Mouse (Mus musculus) cerebellum, postnatal 25 days (tissue): ENCODE results near the gene Frrs1l.

Source experiments
- DNase-seq, 2 experiments: peaks; one replicate each; pipeline ENCODE4 v3.0.0; 2021; ENCODE audit warnings: mixed read lengths in 2 of 2

Gene Frrs1l

GRCm38 (mm10) chr4:56965586-56966179 lies 24.5 kb downstream of the Frrs1l start:
- DNase-seq: peak in 1 of 2 experiments; percentile 44

GRCm38 (mm10) chr4:56963687-56964086 lies 26.5 kb downstream of the Frrs1l start:
- peak; percentile 67 to 75 for DNase-seq

GRCm38 (mm10) chr4:56961320-56961925 lies 28.8 kb downstream of the Frrs1l start:
- DNase-seq: no peak

DNA sequence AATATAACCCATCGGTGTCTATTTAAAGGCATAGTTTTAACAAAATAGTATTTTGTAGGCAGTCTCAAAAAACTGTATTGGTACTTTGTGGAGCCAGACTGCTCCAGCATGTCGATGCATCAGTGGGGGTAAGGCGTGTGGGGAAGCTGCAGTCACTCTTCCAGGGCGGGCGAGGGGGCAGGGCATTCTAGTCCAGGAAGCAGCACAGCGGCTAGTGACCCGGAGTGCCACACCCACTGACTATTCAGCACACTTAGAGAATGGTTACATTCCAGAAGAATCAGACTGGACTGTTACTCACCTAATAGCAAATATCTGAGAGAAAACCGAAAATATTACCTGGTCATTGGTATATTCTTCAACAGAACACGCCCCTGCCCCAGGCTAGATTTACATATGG lies 32.7 kb downstream of the Frrs1l start:
- DNase-seq: no peak

GRCm38 (mm10) chr4:56953235-56953634 lies 37.0 kb downstream of the Frrs1l start:
- DNase-seq: no peak

DNA sequence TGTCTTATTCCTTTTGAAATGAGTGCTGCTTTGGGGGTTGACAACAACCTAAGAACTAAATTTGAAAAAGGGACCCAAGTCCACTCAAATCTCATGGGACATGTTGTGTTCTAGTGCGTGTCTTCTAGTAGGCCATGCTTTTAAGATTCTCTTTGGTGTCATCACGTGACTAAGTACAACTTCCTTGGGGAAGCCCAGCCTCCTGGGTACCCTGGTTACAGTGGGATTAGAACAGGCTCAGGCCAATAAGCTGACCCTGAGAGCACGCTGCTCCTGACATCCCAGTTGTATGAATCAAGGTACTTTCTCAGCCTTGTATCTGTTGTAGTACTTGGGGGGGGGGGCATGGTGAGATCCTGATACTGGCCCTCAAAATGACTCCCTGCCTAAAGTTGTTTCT lies 38.5 kb downstream of the Frrs1l start:
- DNase-seq: no peak

DNA sequence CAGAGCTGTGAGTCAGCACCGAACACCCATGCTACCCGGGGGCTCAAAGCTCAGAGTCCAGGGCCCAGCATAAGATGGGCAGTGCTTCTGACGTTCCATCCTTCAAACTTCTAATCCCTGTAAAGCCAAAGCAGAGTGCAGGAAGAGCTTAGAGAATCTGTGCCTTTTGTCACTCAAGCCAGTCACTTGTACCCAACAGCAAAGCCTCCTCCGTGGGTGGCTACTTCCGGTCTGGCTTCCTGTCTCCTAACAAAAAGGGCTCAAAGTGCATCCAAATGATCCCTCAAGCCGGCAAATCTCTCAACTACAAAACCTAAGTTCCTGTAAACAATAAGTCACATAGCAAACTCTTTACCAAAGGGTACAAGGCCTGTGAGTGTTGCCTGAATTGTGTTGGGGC lies 40.7 kb downstream of the Frrs1l start:
- DNase-seq: no peak

GRCm38 (mm10) chr4:56946641-56947640 lies 43.2 kb downstream of the Frrs1l start, which contains the start of gene Tmem245:
Gene Tmem245 (minus strand): TSS chr4:56947437.
- peak; percentile 94 to 97 for DNase-seq

GRCm38 (mm10) chr4:56946180-56946579 lies 44.0 kb downstream of the Frrs1l start:
- DNase-seq: no peak

- DNase-seq: peak in 1 of 2 experiments; percentile 20
Observed at GRCm38 (mm10) chr4:56944286-56944685, 45.9 kb downstream of the Frrs1l start.

DNA sequence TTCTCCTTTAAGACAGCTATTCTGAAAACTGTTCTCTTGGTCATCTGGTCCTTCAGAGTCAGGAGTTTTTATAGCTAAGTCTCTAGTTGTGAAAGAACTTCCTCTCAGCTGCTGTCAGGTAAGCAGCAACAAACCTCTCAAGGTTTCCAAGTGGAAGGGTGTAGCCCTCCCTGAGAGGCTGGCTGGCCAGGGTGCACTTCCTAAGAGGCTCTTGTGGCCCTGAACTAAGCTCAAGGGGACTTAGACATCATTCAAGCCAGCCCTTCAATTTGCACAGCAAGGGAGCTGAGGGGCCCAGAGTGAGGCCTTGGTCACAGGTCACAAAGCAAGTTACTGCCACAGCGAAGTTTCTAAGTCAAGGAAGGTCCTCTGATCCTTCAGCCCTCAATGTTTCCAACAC lies 46.9 kb downstream of the Frrs1l start:
- no peak for DNase-seq

DNA sequence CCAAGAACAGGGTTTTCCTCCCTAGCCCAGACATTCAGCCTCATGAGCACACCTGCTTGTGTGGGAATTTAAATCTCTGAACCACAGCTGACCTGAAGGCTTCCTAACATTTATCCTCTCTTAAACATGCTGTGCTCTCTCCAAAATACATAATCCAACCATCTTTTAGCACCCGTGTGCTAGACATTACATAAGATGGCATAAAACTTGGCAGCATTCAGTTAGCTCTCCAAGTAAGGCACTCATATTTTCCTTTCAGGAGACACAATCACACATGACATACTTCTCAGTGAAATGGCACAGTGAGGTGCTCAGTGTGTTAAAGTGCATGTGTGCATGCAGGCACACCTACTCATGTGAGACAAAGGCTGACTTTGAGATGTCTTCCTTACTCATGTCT lies 47.6 kb downstream of the Frrs1l start:
- DNase-seq: no peak

DNA sequence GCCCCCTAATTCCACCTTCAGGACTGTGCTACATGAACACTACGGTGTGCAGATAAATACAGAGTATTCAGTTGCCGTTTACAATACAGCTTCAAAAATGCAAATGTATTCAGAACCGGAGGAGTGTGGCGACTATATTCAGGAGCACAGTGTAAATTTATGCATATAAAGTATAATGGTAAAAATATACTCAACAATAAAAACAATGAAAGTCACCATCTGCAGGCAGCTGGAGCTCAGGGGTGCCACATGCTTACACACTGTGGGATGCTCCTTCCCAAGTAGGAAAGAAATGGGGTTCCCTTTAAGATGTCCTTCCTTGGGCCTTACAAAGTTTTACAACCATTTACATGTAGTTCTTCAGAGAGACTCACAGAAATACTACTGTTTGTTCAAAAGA lies 48.7 kb downstream of the Frrs1l start:
- no peak for DNase-seq

DNA sequence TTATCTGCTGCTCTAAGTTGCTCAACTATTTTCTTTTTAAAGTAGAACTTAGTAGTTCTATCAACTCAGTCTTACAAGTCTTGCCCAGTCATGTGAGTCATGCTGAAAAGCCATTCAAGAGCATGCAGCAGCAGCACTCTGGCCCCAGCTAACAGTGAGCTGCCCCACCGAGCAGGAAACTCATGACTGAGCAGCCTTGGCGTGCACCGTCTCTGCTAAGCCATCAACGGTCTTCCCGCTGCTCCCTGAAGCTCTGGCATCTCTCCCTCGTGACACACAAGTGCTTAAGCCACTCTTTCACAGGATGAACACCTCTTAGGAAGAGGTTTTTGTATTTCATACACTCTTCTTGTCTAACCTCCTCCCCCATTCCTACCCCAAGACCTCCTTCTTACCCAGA lies 53.1 kb downstream of the Frrs1l start:
- DNase-seq: no peak

DNA sequence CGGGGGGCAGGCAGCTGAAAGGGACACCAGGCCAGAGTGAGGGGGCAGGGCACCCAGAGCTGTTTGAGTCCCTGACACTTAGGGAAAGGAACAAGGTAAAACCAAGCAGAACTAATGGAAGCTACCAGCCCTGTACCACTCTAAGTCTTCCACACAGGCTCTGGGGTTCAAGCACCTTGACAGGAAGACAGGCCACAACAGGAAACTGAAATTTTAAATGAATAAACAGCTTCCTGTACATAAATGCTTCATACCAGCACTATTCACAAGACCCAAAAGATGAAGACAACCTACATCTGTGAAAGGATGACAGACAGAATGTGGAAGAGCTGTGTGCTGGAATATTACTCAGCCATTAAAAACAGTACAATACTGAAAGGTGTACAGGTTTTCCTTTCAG lies 54.9 kb downstream of the Frrs1l start:
- no peak for DNase-seq

DNA sequence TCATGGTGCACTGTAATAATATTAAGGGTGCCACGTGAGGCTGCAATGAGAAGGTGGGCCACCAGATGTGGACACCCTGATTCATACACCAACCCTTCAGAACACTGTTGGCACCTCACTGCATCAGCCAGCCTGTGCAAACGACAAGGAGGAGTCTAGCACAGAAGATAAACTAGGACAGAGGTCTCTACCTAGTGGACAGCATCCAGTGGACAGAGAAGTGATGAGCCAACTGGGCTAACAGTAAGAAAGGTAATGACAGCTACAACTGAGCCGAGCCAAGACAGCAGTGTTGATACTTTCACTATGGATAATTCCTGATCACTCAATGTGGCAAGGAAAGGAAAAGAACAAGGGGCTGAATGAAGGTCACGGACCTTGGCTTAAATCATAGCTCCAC lies 57.0 kb downstream of the Frrs1l start:
- DNase-seq: no peak

DNA sequence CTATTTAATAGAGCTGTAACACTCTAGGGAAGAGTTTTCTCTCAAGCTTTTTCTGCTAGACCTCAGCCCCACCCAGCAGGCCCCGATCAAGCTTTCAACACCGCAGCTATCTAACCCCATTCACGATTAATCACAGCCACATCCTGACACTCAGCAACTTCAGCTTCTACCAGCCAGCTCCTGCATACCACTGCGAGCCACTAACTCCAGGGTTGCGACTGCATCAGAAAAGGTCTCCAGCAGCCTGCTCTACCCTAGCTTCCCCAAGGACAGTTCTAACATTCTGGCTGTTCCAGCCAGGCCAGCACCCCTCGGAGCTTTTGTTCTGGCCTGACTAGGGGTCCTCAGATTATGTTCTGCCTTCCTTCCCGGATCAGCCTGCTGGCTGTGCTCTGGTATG lies 58.1 kb downstream of the Frrs1l start:
- no peak for DNase-seq

DNA sequence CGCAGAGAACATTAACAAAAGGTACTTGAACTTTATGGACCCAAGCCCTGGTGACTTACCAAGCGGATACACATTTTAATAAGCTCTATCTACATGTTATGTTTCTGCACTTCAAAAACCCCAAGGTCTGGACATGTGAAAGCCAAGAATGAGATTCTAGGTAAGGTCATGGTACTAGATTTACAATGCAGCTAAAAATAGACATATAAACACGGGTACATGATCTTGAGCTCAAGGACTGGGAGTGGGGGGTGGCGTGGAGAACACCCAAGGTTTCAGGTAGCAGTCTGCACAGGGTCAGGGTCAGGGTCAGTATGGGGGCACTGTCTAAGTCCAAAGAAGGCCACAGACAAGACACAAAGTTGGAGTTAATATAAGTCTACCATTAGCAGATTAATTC lies 59.9 kb downstream of the Frrs1l start:
- no peak for DNase-seq

- DNase-seq: no peak
Observed at GRCm38 (mm10) chr4:56926971-56927370, 63.2 kb downstream of the Frrs1l start.

- no peak for DNase-seq
Observed at GRCm38 (mm10) chr4:56922229-56922628, 68.0 kb downstream of the Frrs1l start.

GRCm38 (mm10) chr4:56915732-56916325 lies 74.4 kb downstream of the Frrs1l start:
- DNase-seq: no peak

DNA sequence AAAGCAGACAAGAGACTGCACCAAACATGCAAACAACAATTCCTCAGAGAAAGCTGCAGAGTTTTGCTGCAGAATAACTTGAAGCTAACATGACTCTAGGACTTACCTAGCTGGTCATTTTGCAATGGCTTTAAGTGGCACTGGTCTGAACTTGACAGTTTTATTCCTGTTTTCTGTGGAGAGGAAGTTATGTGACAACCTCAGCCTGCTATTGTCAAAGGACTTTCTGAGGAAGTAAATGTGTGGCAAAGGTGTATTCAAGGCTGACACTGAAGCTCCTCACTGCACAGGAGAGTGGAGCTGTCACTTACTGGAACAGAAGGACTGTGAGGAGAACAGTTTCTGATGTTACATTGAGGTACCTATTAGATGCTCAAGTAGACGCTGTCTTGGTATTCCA lies 75.4 kb downstream of the Frrs1l start:
- DNase-seq: no peak

GRCm38 (mm10) chr4:56914338-56914737 lies 75.9 kb downstream of the Frrs1l start:
- no peak for DNase-seq
